Mouse (Mus musculus): ENCODE data around the gene Myo15b.

Gene Myo15b

DNA sequence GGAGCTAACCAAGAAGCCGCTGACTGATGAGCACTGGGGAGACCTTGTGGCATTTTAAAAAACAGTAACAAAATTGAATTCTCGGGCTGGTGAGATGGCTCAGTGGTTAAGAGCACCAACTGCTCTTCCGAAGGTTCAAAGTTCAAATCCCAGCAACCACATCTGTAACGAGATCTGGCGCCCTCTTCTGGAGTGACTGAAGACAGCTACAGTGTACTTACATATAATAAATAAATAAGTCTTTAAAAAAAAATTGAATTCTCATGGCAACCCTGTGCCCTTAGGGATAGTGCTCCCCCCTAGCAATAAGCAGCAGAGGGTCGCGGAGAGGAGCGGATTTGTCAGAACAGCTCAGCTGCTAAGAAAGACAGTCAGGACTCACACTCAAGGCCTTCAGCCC, 5.7 kb downstream of the Myo15b start:
- no peak for DNase-seq (ENCODE audit: inconsistent ontology term)

DNA sequence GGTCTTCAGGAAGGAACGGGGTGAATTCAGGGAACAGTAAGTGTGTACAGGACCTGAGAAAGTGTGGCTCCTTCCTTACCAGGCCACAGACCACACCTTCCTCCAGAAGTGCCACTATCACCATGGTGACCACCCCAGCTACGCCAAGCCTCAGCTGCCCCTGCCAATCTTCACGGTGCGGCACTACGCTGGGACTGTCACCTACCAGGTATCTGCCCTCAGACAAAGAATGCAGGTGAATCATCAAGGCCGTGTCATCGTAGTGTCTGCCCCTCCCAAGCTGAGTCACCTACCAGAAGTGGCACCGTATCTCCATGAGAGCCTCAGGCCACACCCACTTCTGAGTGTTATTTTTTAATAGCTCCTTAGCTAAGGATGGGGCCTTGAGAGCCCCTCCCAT, 11.2 kb downstream of the Myo15b start:
- DNase-seq (ENCODE audit: inconsistent ontology term) = no peak

DNA sequence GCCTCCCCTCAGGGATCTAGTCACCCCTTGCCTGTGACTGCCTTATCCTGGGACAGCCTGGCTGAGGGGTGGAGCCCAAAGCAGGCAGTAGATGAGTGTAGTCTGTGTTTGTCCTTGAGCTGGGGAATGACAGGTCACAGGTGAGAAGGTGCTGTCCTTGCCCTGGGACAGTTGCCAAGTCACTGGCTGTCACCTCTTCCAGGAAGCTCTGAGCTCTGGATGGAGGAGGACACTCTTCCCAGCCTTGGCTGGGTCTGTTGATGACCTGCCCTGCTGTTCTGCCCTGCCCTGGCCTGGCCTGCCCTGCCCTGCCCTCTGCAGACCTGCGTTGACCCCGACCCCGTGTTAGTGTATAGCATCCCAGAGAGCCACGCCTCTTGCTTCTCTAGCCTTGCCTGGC, 14.2 kb downstream of the Myo15b start:
- no peak for DNase-seq (ENCODE audit: inconsistent ontology term)

DNA sequence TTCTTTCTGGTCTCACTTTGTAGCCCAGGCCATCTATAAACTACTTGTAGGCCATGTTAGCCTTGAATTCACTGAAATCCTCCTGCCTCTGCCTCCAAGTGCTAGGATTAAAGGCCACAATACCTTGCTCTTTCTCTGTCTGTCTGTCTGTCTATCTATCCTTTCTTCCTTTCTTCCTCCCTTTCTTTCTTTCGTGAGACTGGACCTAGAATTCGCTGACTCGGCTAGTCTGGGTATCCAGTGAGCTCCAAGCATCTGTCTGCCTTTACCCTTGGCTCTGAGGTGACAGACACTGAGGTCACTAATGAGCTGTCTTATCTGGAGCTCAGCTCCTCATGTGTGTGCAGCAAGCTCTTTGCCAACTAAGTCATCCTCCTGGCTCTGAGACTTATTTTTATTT, 17.7 kb downstream of the Myo15b start:
- no peak for DNase-seq (ENCODE audit: inconsistent ontology term)

DNA sequence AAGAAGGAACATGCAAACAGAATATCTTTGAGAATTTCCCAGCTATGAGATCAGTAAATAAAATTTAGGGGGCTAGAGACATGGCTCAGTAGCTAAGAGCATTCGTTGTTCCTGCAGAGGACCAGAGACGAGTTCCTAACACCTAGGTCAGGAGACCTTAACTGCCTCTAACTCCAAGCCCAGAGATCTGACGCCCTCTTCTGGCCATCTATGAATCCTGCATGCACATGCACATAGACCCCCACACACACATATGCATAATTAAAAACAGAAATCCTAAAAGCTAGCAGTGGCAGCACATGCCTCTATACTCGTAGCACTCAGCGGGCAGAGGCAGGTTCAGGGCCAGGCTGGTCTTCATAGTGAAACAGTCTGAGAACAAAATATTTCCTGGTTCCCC, 18.2 kb downstream of the Myo15b start:
- DNase-seq (ENCODE audit: inconsistent ontology term) = no peak

DNA sequence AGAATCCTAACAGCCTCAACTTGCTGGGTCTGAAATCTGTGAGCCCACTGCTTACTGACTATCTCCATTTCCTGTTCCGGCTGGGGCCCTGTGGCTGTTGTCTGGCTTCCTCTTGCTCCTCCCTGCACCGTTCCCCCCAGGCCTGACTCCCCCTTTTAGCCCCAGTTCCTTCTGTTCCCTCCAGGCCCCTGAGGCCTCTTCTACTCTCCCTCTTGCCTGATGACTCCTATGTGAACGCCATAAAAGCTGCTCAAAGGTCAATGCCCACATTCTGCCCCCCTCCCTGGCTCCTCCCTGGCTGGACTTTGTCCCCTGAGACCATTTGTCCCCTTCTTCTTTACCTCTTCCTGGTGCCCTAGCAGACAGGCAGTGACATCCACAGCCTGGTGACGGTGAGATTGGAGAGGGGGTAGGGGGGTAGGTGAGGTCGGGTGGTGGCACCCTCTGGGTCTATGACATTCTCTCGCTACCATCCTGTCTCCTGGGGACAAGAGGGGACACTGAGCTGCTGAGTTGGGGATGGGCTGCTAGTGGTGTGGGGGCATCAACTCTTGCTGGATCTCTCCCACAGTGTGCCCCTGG, 19.1 kb downstream of the Myo15b start:
- DNase-seq (ENCODE audit: inconsistent ontology term) = no peak

DNA sequence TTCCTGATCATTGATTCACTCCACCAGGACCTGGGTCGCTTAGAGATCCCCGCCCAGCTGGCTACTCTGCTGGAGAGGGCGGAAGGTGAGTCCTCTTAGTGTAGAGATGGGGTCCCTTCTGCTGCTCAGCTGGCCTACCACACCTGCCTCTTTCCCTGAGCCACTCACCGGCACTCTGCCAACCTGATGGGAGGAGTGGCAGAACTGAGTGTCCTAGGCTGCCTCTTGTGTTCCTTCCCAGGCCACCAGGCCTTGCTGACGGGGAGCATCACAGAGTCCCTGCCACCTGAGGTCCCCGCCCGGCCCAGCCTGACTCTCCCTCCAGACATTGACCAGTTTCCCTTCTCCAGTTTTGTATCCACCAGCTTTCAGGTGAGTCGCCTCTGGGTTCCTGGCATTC, 19.9 kb downstream of the Myo15b start:
- DNase-seq (ENCODE audit: inconsistent ontology term) = no peak

DNA sequence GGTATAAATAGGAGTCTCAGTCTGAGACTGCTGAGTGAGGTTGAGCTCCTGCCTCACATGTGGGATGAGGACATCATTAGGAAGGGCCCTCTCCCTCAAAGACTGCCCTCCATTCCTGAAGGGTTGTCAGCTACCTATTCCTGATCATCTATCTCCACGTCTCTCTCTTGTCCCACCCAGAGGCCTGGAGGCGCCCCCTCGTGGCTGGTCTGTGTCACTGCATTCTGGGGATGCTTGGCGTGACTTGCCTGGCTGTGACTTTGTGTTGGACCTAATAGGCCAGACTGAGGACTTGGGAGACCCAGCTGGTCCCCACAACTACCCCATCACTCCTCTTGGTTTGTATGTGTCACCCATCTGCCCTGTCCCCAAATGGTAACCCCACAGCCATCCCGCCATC, 22.8 kb downstream of the Myo15b start:
- DNase-seq (ENCODE audit: inconsistent ontology term) = peak; percentile 25

DNA sequence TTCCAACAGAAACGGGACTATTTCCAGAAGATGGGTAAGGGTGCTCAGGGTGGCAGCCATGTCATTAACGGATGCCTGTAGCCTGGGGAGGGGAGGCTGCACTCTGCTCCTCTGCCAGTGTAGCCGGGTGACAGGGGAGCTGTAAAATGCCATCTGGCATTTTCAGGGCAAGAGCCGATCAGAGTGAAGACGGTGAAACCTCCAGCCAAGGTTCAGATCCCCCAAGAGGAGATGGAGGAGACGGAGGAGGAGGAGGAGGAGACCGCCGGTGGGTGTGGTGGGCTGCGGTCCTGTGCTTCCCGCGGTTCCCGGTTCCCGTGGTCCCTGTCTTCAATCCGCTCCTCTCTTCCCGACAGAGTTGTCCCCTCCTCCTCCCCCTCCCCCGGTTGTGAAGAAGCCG, 25.0 kb downstream of the Myo15b start:
- no peak for DNase-seq (ENCODE audit: inconsistent ontology term)

DNA sequence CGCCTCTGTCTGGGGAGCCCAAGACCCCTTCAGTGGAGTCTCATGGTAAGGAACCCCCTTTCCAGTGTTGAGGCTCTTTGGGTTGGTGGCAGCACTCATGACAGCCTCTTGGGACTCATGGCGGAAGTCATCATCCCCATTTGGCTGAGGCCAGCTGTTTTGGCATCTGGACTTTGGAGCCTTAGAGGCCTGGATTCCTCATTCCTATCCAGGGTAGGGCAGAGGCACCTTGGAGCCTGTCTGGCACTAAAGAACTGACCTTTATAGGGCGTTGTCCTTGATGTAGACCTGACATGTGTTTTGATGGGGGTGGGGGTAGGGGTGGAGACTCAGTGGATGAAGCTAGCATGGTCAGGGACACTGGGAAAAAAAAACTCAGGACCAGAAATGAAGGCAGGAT, 26.2 kb downstream of the Myo15b start:
- no peak for DNase-seq (ENCODE audit: inconsistent ontology term)

DNA sequence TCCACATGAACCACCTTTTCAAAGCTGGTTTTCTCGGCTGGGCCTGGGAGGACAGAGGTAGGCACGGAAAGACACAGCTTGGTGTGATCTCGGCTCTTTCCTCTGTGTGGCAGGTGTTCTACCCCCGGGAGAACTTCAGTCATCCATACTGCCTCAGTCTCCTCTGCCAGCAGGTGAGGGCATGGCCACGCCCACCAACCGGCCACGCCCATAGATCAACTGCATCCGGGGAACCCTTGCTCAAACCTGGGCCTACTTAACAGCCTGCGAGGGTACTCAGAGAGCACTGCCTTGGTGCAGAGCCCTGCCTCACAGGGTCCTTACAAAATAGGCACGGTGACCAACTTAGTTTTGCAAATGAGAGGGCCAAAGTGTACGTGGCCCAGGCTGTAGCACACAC, 27.1 kb downstream of the Myo15b start:
- no peak for DNase-seq (ENCODE audit: inconsistent ontology term)

DNA sequence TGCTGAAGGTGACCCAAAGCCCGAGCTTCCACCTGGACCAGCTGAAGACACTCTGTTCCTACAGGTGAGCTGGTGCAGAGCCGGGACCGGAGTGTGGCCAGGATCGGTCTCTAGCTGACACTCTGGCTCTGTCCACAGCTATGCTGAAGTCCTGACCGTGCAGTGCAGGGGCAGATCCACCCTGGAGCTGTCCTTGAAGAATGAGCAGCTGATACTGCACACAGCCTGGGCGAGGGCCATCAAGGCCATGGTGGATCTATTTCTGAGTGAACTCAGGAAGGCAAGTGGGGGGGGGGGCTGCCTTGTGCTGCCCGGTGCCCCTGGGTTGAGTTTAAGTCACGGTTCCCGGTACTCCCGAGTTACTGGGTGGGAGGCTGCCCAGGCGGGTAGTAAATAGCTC, 28.2 kb downstream of the Myo15b start:
- no peak for DNase-seq (ENCODE audit: inconsistent ontology term)

DNA sequence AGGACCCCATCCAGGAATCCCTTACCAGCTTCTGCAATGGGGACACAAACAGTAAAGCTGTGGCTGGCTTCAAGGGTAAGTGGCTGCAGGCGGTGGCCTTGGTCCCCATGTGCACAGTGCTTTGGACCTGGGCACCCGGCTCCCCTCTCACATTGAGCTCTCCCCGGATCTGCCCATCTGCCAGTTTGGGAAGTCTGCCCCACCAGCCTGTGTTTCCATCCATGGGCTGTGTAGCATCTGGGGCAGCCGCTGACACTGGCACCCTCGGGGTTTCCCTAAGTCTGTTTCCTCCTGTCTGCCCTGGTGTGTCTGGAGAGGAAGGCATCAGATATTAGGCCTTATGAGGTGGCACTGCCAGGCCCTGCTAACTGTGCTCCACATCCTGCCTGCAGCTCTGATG, 29.8 kb downstream of the Myo15b start:
- no peak for DNase-seq (ENCODE audit: inconsistent ontology term)

DNA sequence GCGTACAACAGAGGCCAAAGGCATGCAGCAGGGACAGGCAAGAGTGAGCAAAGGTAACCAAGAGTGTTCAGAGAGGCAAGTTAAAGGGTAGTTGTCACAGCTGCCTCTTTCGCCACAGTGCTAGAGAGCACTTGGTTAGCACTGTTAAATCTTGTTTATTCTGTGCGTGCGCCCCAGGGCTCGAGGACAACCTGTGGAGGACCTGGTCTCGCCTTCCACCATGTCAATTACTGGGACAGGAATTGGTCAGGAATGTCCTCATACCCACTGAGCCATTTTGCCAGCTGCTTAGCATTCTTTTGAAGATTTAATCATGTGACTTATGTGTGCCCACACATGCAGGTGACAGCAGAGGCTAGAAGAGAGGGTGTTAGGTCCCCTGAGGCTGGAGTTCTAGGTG, 31.0 kb downstream of the Myo15b start:
- no peak for DNase-seq (ENCODE audit: inconsistent ontology term)

DNA sequence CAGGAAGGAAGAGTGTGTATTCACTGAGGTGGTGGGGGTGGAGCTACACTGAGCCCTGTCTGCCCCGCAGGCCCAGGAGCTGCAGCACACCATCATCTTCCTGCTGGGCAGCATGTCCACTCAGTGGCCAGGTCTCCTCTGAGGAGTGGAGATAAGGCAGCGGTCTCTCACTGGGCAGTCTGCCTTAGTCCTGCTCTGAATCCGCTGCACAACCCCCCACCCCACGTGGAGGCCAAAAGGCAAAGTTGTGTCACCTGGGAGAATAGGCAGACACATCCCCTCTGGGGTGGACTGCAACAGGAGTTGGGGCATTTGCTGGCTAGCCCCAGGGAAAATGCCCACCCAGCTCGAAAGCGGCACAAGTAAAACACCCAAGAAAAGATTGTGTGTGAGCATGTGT, 34.0 kb downstream of the Myo15b start:
- DNase-seq (ENCODE audit: inconsistent ontology term) = no peak

DNA sequence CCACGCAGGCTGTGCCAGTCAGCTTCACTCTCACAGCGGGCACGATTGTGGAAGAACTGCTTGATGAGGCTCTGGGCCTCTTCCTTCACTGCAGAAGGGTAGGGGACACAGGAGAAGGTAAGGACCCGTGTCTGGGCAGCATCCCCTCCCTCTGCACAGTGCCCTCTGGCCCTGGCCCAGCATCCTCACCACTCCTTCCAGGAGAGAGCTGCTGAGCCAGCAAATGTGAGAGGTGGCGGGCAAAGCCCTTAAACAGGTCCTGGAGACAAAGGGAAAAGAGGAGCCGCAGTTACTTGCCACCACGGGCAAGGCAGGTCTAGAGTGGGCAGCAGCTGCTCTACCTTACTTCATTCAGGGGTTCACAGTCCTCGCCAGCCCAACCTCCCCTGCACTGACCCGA, 34.9 kb downstream of the Myo15b start:
- no peak for DNase-seq (ENCODE audit: inconsistent ontology term)

DNA sequence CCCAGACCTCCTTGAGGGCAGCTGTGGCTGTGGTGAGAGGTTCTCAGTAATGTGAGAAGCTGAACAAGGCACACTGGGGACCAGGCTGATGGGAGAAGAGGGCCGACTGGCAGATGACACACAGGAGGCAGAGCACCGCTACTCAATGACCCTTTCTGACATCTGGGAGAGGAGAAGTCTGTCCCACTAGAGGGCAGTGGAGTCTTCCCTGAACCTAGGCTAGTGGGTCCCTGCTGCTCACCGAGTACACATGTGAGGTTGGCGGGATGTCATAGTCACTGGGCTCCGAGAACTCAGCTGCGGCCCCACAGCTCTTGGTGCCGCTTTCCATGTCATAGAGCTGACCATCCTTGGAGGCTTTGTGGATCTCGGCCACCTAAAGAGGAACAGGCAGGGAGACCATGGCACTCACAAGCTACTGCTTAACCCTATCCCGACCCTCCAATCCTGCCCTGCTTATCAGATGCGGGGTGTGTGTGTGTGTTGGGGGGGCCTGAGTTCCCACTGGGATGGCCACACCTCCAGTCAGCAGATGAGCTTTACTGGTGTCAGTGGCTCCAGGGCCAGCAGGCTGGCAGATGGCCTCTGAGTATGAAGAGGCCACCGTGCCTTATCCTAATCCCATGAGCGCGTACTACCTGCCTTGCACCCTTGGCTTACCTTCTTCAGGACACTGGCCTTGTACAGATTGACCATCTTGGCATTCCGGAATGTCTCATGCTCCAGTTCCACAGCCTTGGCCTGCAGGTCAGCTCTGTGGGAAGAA, 36.7 kb downstream of the Myo15b start:
- DNase-seq (ENCODE audit: inconsistent ontology term) = no peak

DNA sequence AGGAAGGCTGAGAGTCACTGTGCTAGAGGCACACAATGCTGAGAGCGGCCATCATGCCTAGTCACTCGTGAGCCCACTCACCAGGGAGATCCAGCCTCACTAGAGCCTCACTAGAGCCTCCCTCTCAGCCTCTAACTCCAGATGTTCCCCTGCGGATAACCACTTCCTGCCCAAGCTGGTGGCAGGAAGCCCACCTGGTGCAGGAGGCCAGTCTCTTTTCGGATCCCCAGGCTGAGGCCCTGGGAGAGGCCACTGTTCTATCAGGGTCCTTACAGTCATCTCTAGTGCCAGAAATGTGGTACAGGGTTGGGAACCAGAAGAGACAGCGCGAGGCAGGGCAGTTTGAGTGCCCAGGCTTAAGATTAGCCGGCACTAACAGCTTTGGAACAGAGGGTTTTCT, 40.2 kb downstream of the Myo15b start:
- no peak for DNase-seq (ENCODE audit: inconsistent ontology term)

DNA sequence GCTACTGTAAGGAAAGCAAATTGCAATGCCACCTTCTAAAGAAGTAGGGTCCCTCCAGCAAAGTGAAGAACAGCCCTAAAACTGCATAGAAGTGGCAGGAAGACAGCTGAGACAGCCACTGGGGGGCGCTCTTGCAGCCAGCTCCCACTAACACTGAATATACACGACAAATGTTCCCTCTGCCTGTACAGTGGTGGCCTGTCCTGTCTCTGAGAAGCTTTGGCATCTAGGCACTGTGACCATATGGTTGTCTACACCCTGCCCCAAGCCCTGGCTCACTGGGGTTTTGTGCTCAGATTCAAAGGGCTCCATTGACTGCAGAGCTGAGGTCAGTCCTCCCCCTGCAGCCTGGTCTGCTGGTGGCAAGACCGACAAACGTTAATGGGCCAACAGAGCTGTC, 40.7 kb downstream of the Myo15b start:
- peak; percentile 9 for DNase-seq (ENCODE audit: inconsistent ontology term)

DNA sequence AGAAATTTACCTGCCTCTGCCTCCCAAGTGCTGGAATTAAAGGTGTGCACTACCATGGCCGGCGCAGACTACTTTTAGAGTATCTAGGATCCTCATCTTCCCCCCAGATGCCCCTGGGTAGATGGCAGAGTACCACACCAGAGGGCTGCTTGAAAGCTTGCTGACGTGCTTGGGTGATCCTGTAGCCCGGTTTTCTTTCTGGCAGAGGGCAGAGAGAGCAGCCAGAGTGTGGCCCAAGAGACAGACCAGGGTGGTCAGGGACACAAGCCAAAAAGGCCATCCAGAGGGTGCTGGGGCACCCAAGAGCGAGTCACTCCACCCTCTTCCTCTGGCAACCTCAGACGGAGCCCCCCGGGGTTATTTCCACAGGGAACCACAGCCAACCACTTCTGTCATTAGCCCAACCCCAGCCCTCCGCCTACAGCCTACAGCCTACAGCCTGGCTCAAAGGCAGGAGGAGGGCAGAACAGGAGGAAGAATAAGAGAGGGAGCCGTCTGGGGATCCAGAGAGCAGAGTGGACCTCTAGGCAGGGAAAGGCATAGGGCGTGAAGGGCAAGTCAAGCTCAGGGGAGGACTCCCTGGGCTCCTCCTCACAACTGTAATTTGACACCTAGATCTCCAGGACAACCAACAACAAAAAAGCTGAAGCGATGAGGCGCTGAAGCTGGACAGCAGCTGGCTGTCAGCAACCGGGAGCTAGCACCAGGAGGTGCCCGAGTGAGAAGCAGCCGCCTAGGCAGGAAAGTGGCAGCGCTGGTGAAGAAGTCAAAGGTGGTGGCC, 41.5 kb downstream of the Myo15b start, which contains the start of gene Smim5:
Gene Smim5 (plus strand): TSS at position 481 of the 781 bp plus-strand sequence.
- peak; percentile 65 for DNase-seq (ENCODE audit: inconsistent ontology term)

DNA sequence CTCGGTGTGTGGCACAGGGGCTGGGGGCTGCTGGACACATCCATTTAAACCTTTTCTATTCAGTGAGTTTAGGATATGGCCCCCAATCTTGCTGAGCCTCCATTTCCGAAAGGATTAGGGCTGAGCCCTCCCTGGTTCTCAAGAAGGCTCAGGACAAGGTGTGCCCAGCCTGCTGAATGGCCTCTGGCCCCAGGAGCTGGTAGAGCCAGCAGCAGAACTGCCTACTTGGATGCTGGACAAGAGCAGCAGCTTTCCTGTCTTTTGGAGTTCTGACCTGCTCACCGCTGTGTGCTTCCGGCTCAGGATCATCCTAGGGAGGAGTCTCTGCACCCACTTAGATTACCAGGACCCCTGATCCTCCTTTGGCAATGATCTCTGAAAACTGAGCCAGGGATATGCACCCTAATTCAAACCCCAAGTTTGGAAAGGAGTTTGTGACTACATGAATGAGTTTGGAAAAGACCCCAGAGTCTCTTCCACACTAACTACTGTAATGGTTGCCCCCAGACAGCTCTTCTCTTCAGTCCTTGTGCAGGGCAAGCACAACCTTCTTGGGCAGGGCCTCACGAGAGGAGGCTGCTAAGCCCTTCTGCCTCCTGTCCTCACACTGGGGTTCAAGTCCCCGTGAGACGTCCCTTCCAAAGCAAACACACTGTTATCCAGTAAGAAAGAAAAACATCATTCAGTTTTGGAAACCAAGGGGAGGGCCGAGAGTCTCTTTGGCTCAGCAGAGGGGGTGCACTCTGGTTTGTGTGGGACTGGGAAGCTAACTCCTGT, 42.5 kb downstream of the Myo15b start:
- no peak for DNase-seq (ENCODE audit: inconsistent ontology term)
